In the genomic region with DNA sequence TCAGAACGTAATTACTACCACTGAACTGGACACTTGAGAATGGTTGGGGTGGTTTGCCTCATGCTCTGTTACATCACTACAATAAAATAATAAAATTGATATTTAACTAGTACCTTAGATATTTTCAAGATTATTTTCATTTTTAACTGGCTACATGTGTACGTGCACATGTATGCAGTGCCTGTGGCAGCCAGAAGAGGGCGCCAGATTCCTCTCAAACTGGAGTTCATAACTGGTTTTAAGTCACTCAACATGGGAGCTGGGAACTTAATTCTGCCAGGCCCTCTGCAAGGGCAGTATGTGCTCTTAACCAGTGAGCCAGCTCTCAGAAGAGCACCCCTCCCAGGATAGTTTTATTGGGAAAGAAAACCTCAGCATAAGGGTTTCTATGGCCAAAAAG, we compare ENCODE assay signal across 8 mouse cellular contexts.
A peak's percentile ranks its signal among the peaks of the same experiment; 100 is the strongest.
DNase-seq lines count a peak whose midpoint lies in the region; ATAC-seq and TF ChIP-seq lines count a peak whose summit lies in the region.

No protein-coding gene starts in this region.

- TF ChIP-seq POLR2A in cortical plate, adult 2 months (IDR thresholded peaks at IDR 0.05; ENCODE audit: extremely low read depth, insufficient read depth, low read length): no peak

- no peak overlapping the region for H3K4me2 ChIP-seq in hindbrain, postnatal 0 days (ENCODE audit: low read depth, low read length)
- H3K4me2 ChIP-seq in hindbrain, embryonic 14.5 days (replicated peaks): no peak overlapping the region
- no peak overlapping the region for H3K4me2 ChIP-seq in hindbrain, embryonic 13.5 days

- DNase-seq in hindbrain, postnatal 0 days (ENCODE audit: low spot score): peak; percentile 41
- no peak for DNase-seq in hindbrain, embryonic 14.5 days (ENCODE audit: low spot score)
- peak; percentile 15 to 44 for DNase-seq in spleen, adult 18-20 months
- no peak for DNase-seq in spleen, adult 12 weeks (ENCODE audit: low spot score)
- peak; percentile 18 to 73 for DNase-seq in spleen, postnatal 4 days (ENCODE audit: low spot score in 2 of 2)
- DNase-seq in urinary bladder, postnatal 14 days (ENCODE audit: low spot score): no peak

- H3K4me1 ChIP-seq in hindbrain, postnatal 0 days (ENCODE audit: insufficient read depth, low read length): peaks cover 8% of the 10 kb centered on the region
- no peaks in the 10 kb centered on the region for H3K4me1 ChIP-seq in hindbrain, embryonic 14.5 days (replicated peaks; ENCODE audit: control insufficient read depth, insufficient read depth, low read length)
- peaks cover 6% of the 10 kb centered on the region; the same call in 1 of the 2 replicates for H3K4me1 ChIP-seq in cortical plate, adult 2 months (ENCODE audit: control insufficient read depth, insufficient read depth, low read length)
- peaks cover 9% of the 10 kb centered on the region; the same call in 1 of the 2 replicates for H3K4me1 ChIP-seq in hindbrain, embryonic 13.5 days (replicated peaks)

- WGBS in hindbrain, postnatal 0 days: 51% methylated on average over 3 of the region's 3 CpGs
- WGBS in hindbrain, embryonic 14.5 days: 58% methylated on average over 3 of the region's 3 CpGs
- 50% methylated on average over 3 of the region's 3 CpGs for WGBS in hindbrain, embryonic 13.5 days

- no peaks in the 10 kb centered on the region for H3K36me3 ChIP-seq in hindbrain, postnatal 0 days (ENCODE audit: insufficient read depth, low read length)
- no peaks in the 10 kb centered on the region for H3K36me3 ChIP-seq in hindbrain, embryonic 14.5 days (replicated peaks; ENCODE audit: control insufficient read depth, insufficient read depth)
- peaks cover 6% of the 10 kb centered on the region for H3K36me3 ChIP-seq in hindbrain, embryonic 13.5 days

- ATAC-seq in hindbrain, postnatal 0 days: no peak
- no peak for ATAC-seq in hindbrain, embryonic 14.5 days (ENCODE audit: low FRiP score)
- no peak for ATAC-seq in hindbrain, embryonic 13.5 days (ENCODE audit: low FRiP score)

- no peak overlapping the region for H3K9ac ChIP-seq in hindbrain, postnatal 0 days (replicated peaks; ENCODE audit: low read length)
- no peak overlapping the region for H3K9ac ChIP-seq in hindbrain, embryonic 14.5 days
- no peak overlapping the region for H3K9ac ChIP-seq in hindbrain, embryonic 13.5 days

- peak; percentile 61 for TF ChIP-seq CTCF in hindbrain, postnatal 0 days (IDR thresholded peaks at IDR 0.05; ENCODE audit: low read depth)
- peak; percentile 34 for TF ChIP-seq CTCF in cortical plate, adult 2 months (IDR thresholded peaks at IDR 0.05; ENCODE audit: extremely low read depth, insufficient read depth, low read length)

- H3K27ac ChIP-seq in hindbrain, postnatal 0 days: no peak overlapping the region
- no peak overlapping the region for H3K27ac ChIP-seq in hindbrain, embryonic 14.5 days
- no peak overlapping the region for H3K27ac ChIP-seq in cortical plate, adult 2 months (ENCODE audit: insufficient read depth, low read length)
- H3K27ac ChIP-seq in hindbrain, embryonic 13.5 days: no peak overlapping the region

- no peaks in the 10 kb centered on the region for H3K27me3 ChIP-seq in hindbrain, postnatal 0 days (ENCODE audit: insufficient read depth, low read length)
- no peaks in the 10 kb centered on the region for H3K27me3 ChIP-seq in hindbrain, embryonic 14.5 days (ENCODE audit: control insufficient read depth, insufficient read depth, low read length)
- no peaks in the 10 kb centered on the region for H3K27me3 ChIP-seq in hindbrain, embryonic 13.5 days

- no peaks in the 10 kb centered on the region for H3K9me3 ChIP-seq in hindbrain, postnatal 0 days (ENCODE audit: low read length)
- H3K9me3 ChIP-seq in hindbrain, embryonic 14.5 days (ENCODE audit: control insufficient read depth, low read length): no peaks in the 10 kb centered on the region
- H3K9me3 ChIP-seq in hindbrain, embryonic 13.5 days: no peaks in the 10 kb centered on the region

- H3K4me3 ChIP-seq in hindbrain, postnatal 0 days (ENCODE audit: low read length): no peak overlapping the region
- no peak overlapping the region for H3K4me3 ChIP-seq in hindbrain, embryonic 14.5 days (replicated peaks; ENCODE audit: low read length)
- no peak overlapping the region for H3K4me3 ChIP-seq in cortical plate, adult 2 months (ENCODE audit: insufficient read depth, low read length)
- no peak overlapping the region for H3K4me3 ChIP-seq in hindbrain, embryonic 13.5 days

Comparison
In these comparisons a context has a peak if more than half of its experiments do, and no peak if none do; other contexts are left out.
1. DNase-seq: peak in hindbrain, postnatal 0 days (single experiment), spleen, adult 18-20 months (2 of 2) and spleen, postnatal 4 days (2 of 2); none in hindbrain, embryonic 14.5 days (single experiment), spleen, adult 12 weeks (single experiment) and urinary bladder, postnatal 14 days (single experiment).